Mouse (Mus musculus): ENCODE results near the gene Pdcd1lg2.

DNA sequence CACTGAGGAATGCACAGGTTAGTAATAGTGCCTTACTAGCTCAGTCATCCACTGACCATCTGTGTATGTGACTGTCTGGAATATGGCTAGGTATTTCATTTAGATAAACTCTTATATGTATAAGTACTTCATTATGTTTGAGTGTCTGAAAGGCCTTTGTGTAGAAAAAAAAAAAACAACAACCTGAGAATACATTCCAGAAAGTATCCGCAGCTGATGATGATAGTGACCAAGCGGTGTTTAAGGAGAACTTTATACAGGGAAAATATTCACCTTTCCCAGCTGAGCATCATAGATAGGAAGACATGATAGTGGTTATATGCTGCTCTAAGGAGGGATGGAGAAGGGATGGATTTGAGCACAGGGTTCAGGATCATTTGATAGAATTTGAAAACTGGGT lies 42.7 kb upstream of the Pdcd1lg2 start:
- TF ChIP-seq POLR2A (IDR thresholded peaks at IDR 0.05; ENCODE audit: insufficient read length, low read depth): no peak
- no peak for TF ChIP-seq MAX (IDR thresholded peaks at IDR 0.05; ENCODE audit: low read depth)
- TF ChIP-seq USF1 (IDR thresholded peaks at IDR 0.05; ENCODE audit: low read depth): no peak
